Mouse (Mus musculus) urinary bladder, postnatal 0 days (tissue): Measurements from ENCODE around the gene Amot. TPM values are rescaled to one million over a fixed set of nuclear protein-coding genes. Genes with fewer than 3 reads are reported as not detected.

Experiments
- polyA plus RNA-seq: library from polyadenylated mRNA; unstranded; fragments of >200 nt; fragmentation: Nextera tagmentation; extraction: Ambion mirVana; gene quantifications from 2 replicates; pipeline ENCODE4 v1.2.1, GENCODE M21; 2015

Amot gene
- 2.9 TPM in 2 replicates for polyA plus RNA-seq

DNA sequence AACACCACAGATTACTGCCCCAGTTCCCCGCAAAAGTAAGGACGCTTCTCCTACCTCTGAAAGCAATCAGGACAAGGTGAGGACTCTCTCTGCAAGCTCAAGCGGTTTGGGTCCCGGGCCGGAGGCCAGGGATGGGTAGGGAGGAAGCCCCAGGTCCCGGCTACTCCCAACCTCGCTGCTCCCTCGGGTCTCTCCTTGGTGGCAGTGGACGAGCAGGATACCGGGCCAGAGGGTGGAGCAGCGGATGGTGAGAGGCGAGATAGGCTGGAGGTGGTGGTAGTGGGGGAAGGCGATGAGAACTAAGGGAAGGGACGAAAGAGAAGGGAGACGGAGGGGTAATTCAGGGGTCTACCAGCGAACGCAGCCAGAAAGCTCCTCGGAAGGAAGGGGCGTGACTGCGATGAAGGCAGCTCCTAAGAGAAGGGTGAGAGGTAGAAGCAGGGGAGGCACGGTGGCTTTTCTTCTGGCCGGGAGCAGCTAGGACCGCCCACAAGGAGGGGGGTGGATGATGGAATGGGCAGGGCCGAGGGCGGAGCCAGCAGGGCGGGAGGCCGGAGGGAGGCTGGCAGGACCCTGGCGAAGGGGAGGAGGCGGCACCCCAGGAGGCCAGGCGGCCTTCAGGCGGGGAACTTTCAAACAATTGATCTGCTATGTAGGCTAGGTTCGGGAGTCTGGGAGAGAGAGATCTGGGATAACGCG is at the start of gene Amot:
Gene Amot, minus strand, starts transcription at position 465 of the 699 bp plus-strand sequence.

Other genes with a start within 250 kb of the Amot start
- 0.47 and 0.48 TPM in 2 replicates for gene Lhfpl1, start 156.1 kb downstream of the Amot start, polyA plus RNA-seq